Mouse (Mus musculus): ENCODE results near the gene Bola1.
A peak's percentile ranks its signal among the peaks of the same experiment; 100 is the strongest.
"Not testable (repeated sequence)": the region's sequence is repeated elsewhere in the genome, so short reads cannot be mapped to it uniquely, and the experiment has no call there.

The Bola1 gene

GRCm38 (mm10) chr3:96181510-96182381, 37.8 kb downstream of the Bola1 start:
- DNase-seq (ENCODE audit: extremely low spot score, low spot score), result no peak

- DNase-seq (ENCODE audit: extremely low spot score, low spot score), result peak; percentile 54
Measured at GRCm38 (mm10) chr3:96180727-96181477, 38.6 kb downstream of the Bola1 start, which contains the start of gene Sv2a. Gene Sv2a, plus strand, starts transcription at chr3:96181151.

GRCm38 (mm10) chr3:96179531-96179930, 40.0 kb downstream of the Bola1 start:
- no peak for DNase-seq (ENCODE audit: extremely low spot score, low spot score)

GRCm38 (mm10) chr3:96178902-96179301, 40.6 kb downstream of the Bola1 start:
- DNase-seq (ENCODE audit: extremely low spot score, low spot score), result no peak

GRCm38 (mm10) chr3:96178427-96178826, 41.1 kb downstream of the Bola1 start:
- DNase-seq (ENCODE audit: extremely low spot score, low spot score), result no peak

- no peak for DNase-seq (ENCODE audit: extremely low spot score, low spot score)
Measured at GRCm38 (mm10) chr3:96175251-96175650, 44.3 kb downstream of the Bola1 start.

GRCm38 (mm10) chr3:96174042-96174441, 45.5 kb downstream of the Bola1 start:
- DNase-seq (ENCODE audit: extremely low spot score, low spot score), result not testable (repeated sequence)

GRCm38 (mm10) chr3:96173185-96173584, 46.3 kb downstream of the Bola1 start:
- DNase-seq (ENCODE audit: extremely low spot score, low spot score), result no peak

- DNase-seq (ENCODE audit: extremely low spot score, low spot score), result peak; percentile 99
Measured at GRCm38 (mm10) chr3:96172197-96173178, 47.0 kb downstream of the Bola1 start, which contains the start of gene Sf3b4. Gene Sf3b4, plus strand, starts transcription at chr3:96172332.

- no peak for DNase-seq (ENCODE audit: extremely low spot score, low spot score)
Measured at GRCm38 (mm10) chr3:96171583-96172196, 47.8 kb downstream of the Bola1 start.

- DNase-seq (ENCODE audit: extremely low spot score, low spot score), result no peak
Measured at GRCm38 (mm10) chr3:96170976-96171545, 48.4 kb downstream of the Bola1 start.

GRCm38 (mm10) chr3:96170276-96170675, 49.2 kb downstream of the Bola1 start:
- DNase-seq (ENCODE audit: extremely low spot score, low spot score), result no peak

- no peak for DNase-seq (ENCODE audit: extremely low spot score, low spot score)
Measured at GRCm38 (mm10) chr3:96168466-96169158, 50.9 kb downstream of the Bola1 start.

- no peak for DNase-seq (ENCODE audit: extremely low spot score, low spot score)
Measured at GRCm38 (mm10) chr3:96163040-96163439, 56.5 kb downstream of the Bola1 start.

GRCm38 (mm10) chr3:96161869-96162840, 57.4 kb downstream of the Bola1 start, which contains the start of gene Mtmr11:
Gene Mtmr11, plus strand, starts transcription at chr3:96162004.
- DNase-seq (ENCODE audit: extremely low spot score, low spot score), result no peak

GRCm38 (mm10) chr3:96160803-96161516, 58.5 kb downstream of the Bola1 start:
- no peak for DNase-seq (ENCODE audit: extremely low spot score, low spot score)

GRCm38 (mm10) chr3:96160222-96160802, 59.2 kb downstream of the Bola1 start:
- DNase-seq (ENCODE audit: extremely low spot score, low spot score), result no peak
